In genomic region chr5:91739433-91740158, GRCm38 (mm10) we compare ENCODE assay signal across 9 mouse cellular contexts.
DNase-seq lines count a peak whose midpoint lies in the region; ATAC-seq and TF ChIP-seq lines count a peak whose summit lies in the region.
"Had no signal": no experiment of that assay in that cellular context is flagged by ENCODE, and none has a peak within 500 bp of the region (broad histone marks: within the 10 kb centered on the region; RNA-seq: fewer than 3 reads in every experiment).

No protein-coding gene starts in this region.

- peak overlapping the region; percentile 79 to 82 for H3K27ac ChIP-seq in heart, embryonic 14.5 days (replicated peaks in 1 of 2; ENCODE audit: control insufficient read depth in 1 of 2, insufficient read depth in 1 of 2, low read depth in 2 of 2, low read length in 2 of 2)
- peak overlapping the region; percentile 51; the same call in 1 of the 2 replicates for H3K27ac ChIP-seq in layer of hippocampus, adult 2 months
- H3K27ac ChIP-seq: limb, embryonic 13.5 days had no signal

- POLR2A ChIA-PET in Patski (lab: Charles Lee), result no interaction called here

- H3K27me3 ChIP-seq in Patski, result no peaks in the 10 kb centered on the region
- no peaks in the 10 kb centered on the region for H3K27me3 ChIP-seq in heart, embryonic 14.5 days (ENCODE audit: control insufficient read depth, insufficient read depth, low read length)
- H3K27me3 ChIP-seq: limb, embryonic 13.5 days had no signal

- WGBS in heart, embryonic 14.5 days, result 27% methylated on average over 16 of the region's 16 CpGs

- no peaks in the 10 kb centered on the region for H3K9me3 ChIP-seq in heart, embryonic 14.5 days (ENCODE audit: control insufficient read depth, low read length)
- H3K9me3 ChIP-seq: limb, embryonic 13.5 days had no signal

- peak; percentile 13 for DNase-seq in adrenal gland, postnatal 14 days
- DNase-seq in adrenal gland, postnatal 25 days, result no peak
- no peak for DNase-seq in Patski (ENCODE audit: low read depth, low spot score)
- DNase-seq in layer of hippocampus, adult 2 months (ENCODE audit: low spot score in 2 of 2), result peak; percentile 47 to 59
- peak; percentile 19 for DNase-seq in lung, postnatal 10 days
- no peak for DNase-seq in gastrocnemius, adult 18-20 months (ENCODE audit: low spot score)

- peak; percentile 65 for ATAC-seq in Patski
- peak; percentile 47; the same call in 1 of the 2 replicates for ATAC-seq in heart, embryonic 14.5 days (ENCODE audit: insufficient number of reproducible peaks, insufficient read depth, low FRiP score, low read depth)
- no peak for ATAC-seq in granulocyte monocyte progenitor cell, adult 5-6 weeks (replicated peaks; ENCODE audit: poor library complexity, severe bottlenecking)

- peak overlapping the region; percentile 39 for H3K4me2 ChIP-seq in heart, embryonic 14.5 days (ENCODE audit: low read length)
- H3K4me2 ChIP-seq: limb, embryonic 13.5 days had no signal

- no peaks in the 10 kb centered on the region for H3K36me3 ChIP-seq in heart, embryonic 14.5 days (ENCODE audit: control insufficient read depth, insufficient read depth, low read length)
- H3K36me3 ChIP-seq: limb, embryonic 13.5 days had no signal

- no peak overlapping the region for H3K9ac ChIP-seq in heart, embryonic 14.5 days (ENCODE audit: low read length)
- H3K9ac ChIP-seq: limb, embryonic 13.5 days had no signal

- CTCF ChIA-PET in Patski (lab: Charles Lee), result no interaction called here

- in situ Hi-C loops in Patski (cut with MboI; ENCODE audit: low pct_unique_long_range_greater_than_20kb), result no loop called here

- H3K4me3 ChIP-seq in heart, embryonic 14.5 days (ENCODE audit: control insufficient read depth in 1 of 2, insufficient read depth in 1 of 2, low read depth in 1 of 2, low read length in 2 of 2), result no peak overlapping the region
- H3K4me3 ChIP-seq in layer of hippocampus, adult 2 months, result no peak overlapping the region
- H3K4me3 ChIP-seq: limb, embryonic 13.5 days had no signal

- no peak for TF ChIP-seq CTCF in Patski (IDR thresholded peaks at IDR 0.05)
- no peak for TF ChIP-seq CTCF in layer of hippocampus, adult 2 months (conservative IDR thresholded peaks at IDR 0.05)

- peaks cover 6 to 14% of the 10 kb centered on the region in 2 experiments for H3K4me1 ChIP-seq in heart, embryonic 14.5 days (ENCODE audit: control insufficient read depth in 2 of 2, insufficient read depth in 2 of 2, low read length in 2 of 2)

Comparison
In these comparisons a context has a peak if more than half of its experiments do, and no peak if none do; other contexts are left out.
1. DNase-seq: peak in adrenal gland, postnatal 14 days (single experiment), layer of hippocampus, adult 2 months (2 of 2) and lung, postnatal 10 days (single experiment); none in adrenal gland, postnatal 25 days (single experiment), Patski (single experiment) and gastrocnemius, adult 18-20 months (single experiment).